Mouse (Mus musculus) left cerebral cortex, adult 2 months (tissue): ENCODE measurements around the gene Eml1. TPM values are rescaled to one million over a fixed set of nuclear protein-coding genes. Genes with fewer than 3 reads are reported as not detected.

ENCODE experiments used
- DNase-seq, 2 experiments: peaks; one replicate each; pipeline ENCODE4 v3.0.0; 2021 to 2022; ENCODE audit warnings: low spot score in 2 of 2, mixed read lengths in 1 of 2; ENCODE audit errors: extremely low spot score in 1 of 2
- H3K27ac ChIP-seq: fragments of 200-600 bp; 2 replicates; pipeline ENCODE4 v1.8.1; 2022
- H3K4me3 ChIP-seq: fragments of 200-600 bp; 2 replicates; pipeline ENCODE4 v1.8.1; 2022
- CTCF ChIP-seq: fragments of 200-600 bp; IDR thresholded peaks from 2 replicates; pipeline ENCODE4 v1.8.1; 2022; ENCODE audit warnings: antibody characterized with exemption, mild to moderate bottlenecking, moderate library complexity
- intact Hi-C: fragments of 180-260 bp; cut with DNase I; formaldehyde crosslinking; loops from one replicate; pipeline ENCODE4 v1.15.1; 2025
- total RNA-seq, 2 experiments: library from RNA; stranded (reverse); gene quantifications; 2 replicates each; pipeline ENCODE4 v1.2.3; 2021

The Eml1 gene
- total RNA-seq, 2 experiments from 2014 or later: 65.7 to 68.2 TPM

GRCm38 (mm10) chr12:108579156-108579871 is 208.6 kb downstream of the Eml1 start:
- no peak overlapping the region for H3K27ac ChIP-seq
- intact Hi-C loops: no loop called here
- TF ChIP-seq CTCF: no peak
- DNase-seq: peak; percentile 39 to 57
- H3K4me3 ChIP-seq: no peak overlapping the region

GRCm38 (mm10) chr12:108583775-108584174 is 213.0 kb downstream of the Eml1 start:
- TF ChIP-seq CTCF: no peak
- Histone ChIP-seq H3K4me3 (no peak overlapping the region), H3K27ac (no peak overlapping the region)
- DNase-seq: no peak
- intact Hi-C loops: no loop called here

Other genes with a start within 250 kb of the Eml1 start
- gene Setd3, start 191.6 kb upstream of the Eml1 start, total RNA-seq: 100 to 1,000 TPM; 167 to 185 TPM
- 10 to 100 TPM; 30.4 to 33.4 TPM for gene Ccnk, start 191.4 kb upstream of the Eml1 start, total RNA-seq
- gene Ccdc85c, start 95.5 kb upstream of the Eml1 start, total RNA-seq: 10 to 100 TPM; 73.7 to 79.3 TPM
- 1 to 10 TPM; 7.1 to 7.4 TPM for gene Hhipl1, start 64.7 kb upstream of the Eml1 start, total RNA-seq
- 100 to 1,000 TPM; 270 to 290 TPM for gene Cyp46a1, start 36.6 kb upstream of the Eml1 start, total RNA-seq
- 100 to 1,000 TPM; 242 to 249 TPM for gene Evl, start 183.8 kb downstream of the Eml1 start, total RNA-seq